Mouse (Mus musculus) cerebellum, adult 18-20 months (tissue): ENCODE data around the gene Rho.

Experiments
- DNase-seq, 2 experiments: peaks; one replicate each; pipeline ENCODE4 v3.0.0; 2021

The Rho gene

DNA sequence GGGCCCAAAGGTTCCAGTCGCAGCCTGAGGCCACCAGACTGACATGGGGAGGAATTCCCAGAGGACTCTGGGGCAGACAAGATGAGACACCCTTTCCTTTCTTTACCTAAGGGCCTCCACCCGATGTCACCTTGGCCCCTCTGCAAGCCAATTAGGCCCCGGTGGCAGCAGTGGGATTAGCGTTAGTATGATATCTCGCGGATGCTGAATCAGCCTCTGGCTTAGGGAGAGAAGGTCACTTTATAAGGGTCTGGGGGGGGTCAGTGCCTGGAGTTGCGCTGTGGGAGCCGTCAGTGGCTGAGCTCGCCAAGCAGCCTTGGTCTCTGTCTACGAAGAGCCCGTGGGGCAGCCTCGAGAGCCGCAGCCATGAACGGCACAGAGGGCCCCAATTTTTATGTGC, at the start of gene Rho:
Gene Rho (plus strand): TSS at position 110 of the 400 bp plus-strand sequence.
- DNase-seq = no peak

DNA sequence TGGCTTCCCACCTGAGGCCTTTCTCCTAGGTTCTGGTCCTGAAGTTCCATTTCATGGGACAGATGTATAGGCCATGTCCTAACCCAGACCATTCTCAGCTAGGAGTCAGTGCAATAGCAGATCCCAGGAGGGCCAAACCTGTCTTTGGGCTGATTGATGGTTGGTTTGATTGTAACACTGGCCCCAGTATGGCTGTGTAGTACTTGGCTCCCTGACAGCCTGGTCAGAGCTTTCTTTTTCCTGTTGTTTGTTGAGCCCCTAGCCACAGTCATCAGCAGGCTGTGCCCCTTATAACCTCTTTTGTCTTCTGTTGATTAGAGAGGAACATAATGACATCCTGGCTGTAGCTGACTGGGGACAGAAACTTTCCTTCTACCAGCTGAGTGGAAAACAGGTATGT, 47.5 kb upstream of the Rho start:
- DNase-seq = no peak

DNA sequence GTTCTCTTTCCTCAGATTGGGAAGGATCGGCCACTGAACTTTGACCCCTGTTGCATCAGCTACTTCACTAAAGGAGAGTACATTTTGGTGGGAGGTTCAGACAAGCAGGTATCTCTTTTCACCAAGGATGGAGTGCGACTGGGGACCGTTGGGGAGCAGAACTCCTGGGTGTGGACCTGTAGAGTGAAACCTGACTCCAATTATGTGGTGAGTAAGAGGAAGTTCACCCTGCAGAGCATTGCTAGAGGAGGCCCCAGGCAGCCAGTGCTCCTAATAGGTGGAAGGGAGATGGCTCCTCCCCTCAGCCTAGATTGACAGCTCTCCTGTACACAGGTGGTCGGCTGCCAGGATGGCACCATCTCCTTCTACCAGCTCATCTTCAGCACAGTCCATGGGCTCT, 44.7 kb upstream of the Rho start:
- DNase-seq = no peak

DNA sequence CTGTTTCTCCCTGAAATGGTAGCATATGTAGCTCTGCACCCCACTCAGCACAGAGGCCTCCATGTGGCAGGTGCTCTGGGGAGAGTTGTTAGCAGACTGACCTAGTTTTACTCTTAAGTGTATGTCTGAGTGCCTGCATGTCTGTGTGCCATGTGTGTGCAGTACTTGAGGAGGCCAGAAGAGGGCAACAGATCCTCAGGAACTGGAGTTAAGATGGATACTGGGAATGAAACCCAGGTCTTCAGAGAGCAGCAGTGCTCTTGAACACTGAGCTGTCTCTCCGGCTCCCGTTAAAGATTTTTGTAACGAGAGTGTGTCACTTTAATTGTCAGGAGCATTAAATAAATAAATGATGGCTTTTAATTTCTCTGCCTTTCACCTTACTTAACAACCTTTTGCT, 43.3 kb upstream of the Rho start:
- no peak for DNase-seq

DNA sequence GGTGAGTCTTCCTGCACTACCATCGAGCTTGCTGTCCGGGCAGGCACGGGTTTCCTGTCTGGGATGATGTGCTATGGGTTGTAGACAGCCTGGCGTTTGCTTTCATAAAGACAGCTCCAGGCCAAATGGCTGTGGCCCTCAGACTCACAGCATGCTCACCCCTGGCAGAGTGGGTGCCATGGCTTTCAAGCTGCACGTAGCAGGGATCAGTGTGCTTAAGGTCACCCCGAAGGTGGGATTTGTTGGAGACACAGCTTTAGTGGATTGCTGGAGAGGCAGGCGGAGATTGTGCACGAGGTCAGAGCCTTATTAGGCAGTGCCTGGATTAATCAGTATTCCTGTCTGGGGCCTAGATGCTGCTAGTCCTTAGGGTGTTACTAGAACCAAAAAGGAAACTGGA, 40.9 kb upstream of the Rho start:
- no peak for DNase-seq

DNA sequence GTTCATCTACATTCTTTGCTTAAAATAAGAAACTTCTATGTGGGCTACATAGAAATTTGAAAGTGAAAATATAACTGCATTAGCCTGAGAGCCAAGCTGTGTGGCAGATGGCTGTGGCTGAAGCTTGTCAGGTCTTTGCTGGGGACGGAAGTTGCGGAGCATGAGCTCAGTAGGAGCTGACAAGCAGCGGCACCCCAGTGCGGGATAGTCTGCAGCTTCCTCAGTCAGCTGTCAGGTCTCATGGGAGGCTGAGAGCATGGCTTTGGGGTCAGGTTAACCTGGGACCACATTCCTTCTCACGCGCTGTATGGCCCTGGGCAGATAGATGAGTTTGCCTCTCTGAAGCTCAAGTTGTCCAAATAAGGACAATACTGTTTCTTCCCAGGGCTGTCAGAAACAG, 40.5 kb upstream of the Rho start:
- peak in 1 of 2 experiments; percentile 39 for DNase-seq

DNA sequence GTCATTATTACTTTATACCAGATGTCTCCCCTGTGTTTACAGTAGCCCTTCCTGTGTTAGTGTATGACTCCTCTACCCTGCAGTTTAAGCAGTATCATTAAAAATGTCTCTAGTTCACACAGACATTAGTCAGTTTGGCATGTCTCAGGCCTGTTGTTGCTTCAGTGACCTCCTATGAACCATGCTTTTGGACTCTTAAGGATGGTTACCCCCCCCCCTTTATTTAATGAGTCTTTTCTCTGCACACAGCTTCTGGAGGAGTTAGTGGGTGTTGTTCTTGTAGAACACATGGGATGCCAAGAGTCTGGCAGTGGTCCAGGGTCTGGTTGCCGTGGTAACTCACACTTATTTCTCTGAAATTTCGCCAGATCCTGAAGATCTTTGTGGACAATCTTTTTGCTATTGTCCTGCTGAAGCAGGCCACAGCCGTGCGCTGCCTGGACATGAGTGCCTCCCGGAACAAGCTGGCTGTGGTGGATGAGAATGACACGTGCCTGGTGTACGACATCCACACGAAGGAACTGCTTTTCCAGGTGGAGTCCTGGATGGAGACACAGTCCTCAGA, 40.0 kb upstream of the Rho start:
- peak; percentile 50 to 61 for DNase-seq

DNA sequence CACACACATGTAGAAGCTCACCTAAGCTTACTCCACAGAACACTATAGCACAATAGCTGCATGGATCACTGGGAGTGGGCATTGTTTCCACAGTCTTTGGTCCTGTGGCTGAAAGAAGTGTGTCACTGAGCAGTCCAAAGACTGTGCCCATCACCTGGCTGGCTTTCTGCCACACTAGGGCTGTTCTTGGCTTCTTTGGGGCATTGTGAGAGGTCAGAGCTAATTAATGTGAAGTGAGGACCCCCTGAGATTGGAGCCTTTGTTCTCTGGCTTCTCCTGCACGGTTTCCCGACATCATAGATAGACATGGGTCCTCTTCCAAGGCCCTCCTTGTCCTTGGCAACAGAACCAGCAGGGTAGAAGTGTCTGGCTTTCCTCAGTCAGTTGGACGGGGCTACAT, 39.2 kb upstream of the Rho start:
- no peak for DNase-seq

DNA sequence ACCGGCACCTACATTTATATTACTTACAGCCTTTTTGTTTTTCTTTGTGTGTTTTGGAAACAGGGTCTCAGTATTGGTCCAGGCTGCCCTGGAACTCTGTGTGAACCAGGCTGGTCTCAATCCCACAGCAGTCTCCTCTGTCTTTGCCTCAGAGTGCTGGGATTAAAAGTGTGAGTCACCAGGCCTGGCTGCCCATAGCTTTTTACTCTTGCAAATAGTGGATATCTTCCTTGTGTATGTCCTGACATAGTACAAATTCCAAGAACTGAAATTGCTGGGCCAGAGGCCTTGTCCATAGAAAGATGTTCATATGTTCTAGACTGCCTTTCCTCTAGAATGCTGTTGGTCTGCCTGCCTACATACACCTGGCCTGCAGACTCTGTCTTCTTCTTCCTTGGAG, 35.2 kb upstream of the Rho start:
- DNase-seq = no peak

DNA sequence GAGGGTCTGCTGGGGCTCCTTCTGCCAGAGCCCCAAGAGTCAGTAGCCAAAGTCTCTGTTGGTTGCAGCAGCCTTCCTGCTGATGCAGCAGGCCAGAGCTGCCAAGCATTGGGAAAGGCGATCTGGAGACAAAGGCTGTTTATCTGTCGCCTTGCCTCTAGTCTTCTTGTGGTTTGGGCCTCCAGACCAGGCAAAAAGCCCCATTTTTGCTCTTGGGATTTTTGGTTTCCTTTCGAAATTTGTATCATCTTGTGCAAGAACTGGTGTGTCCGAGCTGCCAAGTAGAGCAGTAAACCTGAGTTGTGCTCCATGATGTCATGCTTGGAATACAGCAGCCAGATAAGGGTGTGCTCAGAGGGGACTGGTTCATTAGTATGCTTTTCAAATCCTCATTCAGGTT, 34.4 kb upstream of the Rho start:
- DNase-seq = no peak

DNA sequence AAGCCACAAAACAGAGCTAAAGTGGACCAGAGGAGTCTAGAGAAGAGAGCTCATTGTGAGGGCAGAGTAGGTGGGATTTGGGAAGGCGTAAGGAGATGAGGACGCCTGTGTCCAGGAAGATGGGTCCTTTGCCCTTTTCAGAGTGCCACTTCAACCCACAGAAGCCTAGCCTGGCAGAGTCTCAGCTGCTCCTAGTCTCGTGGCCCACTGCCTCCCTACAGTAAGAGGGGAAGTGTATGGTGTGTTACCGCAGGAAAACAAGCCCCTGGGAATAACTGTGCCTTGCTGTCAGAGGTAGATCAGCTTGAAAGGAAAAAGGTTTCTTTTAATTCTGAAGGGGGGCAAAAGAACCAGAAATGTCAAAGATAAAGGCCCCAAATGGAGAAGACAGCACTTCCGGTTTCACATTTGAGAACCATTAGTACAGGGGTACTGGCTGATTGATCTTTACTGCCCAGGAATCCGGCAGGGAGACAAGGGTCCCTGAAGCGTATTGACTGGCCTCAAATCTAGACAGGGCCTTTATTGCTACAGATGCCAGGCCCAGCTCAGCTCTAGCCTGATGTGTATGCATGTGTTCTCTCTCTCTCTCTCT, 33.5 kb upstream of the Rho start:
- DNase-seq = no peak

DNA sequence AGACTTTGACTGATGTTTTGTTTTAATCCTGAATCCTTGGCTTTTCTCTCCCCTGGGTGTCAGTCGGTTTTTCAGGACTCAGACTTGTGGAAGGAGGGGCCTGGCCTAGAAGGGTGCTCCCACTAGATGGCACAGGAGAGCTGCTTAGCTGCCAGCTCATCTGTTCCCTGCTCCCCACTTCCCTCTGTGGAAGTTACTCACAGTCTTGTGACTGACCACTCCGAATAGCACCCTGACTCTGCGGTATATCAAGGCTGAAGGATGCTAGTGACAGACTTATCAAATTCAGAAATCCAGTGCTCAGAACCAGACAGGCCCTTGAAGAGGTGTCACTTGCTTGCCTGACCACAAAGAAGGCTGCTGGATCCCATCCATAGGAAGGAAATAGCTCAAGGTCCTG, 30.5 kb upstream of the Rho start:
- DNase-seq = peak; percentile 87 to 89

DNA sequence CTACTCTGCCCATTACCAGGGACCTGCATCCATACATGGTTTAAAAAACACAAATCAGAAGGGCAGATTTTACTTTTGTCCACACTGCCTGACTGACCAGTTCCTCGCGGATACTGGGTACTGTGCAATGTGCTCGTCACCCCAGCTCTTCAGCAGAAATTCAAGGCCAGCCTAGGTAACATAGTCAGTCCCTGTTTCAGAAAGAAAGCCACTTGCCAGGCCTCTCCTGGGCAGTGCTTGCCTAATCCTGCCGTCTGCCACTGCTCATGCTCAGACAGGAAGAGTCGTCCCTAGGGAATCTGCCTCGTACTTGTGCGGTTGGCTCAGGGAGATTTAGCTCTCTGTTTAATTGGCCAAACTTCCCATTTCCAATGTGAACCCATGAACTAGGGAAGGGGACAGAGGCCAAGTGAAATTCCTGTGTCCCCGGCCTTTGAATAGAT, 30.0 kb upstream of the Rho start:
- peak; percentile 39 to 48 for DNase-seq

DNA sequence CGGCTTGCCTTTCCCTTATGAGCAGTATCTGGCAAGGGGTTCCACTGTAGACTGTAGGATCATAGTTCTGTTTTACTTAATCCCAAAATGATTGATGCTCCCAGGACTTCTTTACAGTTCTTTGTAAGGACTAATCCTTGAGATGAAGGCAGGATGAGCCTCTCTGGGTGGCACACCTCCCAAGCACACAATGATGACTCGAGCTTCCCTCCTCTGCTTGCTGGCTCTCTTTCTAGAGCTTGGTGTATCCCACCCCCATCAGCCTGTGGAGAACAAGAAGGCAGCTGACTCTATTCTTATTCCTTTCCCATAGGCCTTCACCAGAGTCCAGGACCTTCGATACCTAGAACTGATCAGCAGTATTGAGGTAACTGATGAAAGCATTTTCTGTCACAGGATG, 29.0 kb upstream of the Rho start:
- DNase-seq = no peak

DNA sequence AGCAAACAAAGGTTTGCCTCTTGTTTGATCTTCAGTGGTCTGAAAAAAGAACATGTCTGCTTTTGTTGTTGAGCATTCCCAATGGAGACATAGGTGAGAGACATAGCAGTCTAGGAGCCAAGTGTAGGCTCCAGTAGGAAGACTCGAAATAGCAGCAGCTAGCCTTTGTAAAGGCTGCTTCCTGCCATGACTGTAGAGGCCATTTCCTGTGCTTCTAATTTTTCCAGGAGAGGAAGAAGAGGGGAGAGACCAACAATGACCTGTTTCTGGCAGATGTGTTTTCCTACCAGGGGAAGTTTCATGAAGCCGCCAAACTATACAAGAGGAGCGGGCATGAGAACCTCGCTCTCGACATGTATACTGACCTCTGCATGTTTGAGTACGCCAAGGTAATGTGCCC, 26.0 kb upstream of the Rho start:
- DNase-seq = no peak

DNA sequence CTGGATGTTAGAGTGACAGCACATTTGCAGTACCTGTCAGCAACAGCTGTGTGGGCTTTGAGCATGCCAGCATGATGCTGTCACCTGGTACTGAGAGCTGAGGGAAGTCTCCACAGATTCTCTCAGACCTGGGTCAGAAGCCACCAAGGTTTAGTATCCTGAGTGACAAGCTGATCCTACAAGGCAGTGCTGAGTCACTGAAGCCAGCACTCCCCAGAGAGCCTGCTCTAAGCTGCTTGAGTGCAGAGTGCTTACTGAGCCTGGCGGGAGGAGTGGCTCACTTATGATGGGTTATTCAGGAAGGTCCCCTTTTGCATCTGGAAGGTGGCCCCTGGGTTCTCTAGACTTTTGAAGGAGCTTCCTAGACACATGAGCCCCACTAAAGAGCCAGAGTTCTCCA, 25.1 kb upstream of the Rho start:
- DNase-seq = no peak

DNA sequence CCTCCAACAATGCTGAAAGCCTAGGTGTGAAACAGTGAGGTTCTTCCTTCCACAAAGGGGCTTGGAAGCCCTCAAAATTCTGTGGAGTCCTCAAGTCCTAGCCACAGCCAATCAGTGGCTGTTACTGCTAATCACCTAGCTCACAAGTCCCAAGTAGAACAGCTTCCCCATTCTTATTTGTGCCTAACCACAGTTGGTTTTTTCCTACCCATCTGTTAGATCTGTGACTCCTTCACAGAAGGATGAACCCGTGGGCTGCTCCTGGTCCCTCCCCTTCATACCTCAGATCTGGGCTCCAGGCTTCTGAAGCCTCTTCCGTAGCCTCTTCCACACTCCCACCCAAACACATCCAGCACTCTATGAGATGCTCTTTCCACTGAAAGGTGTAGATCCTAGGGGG, 24.7 kb upstream of the Rho start:
- no peak for DNase-seq

DNA sequence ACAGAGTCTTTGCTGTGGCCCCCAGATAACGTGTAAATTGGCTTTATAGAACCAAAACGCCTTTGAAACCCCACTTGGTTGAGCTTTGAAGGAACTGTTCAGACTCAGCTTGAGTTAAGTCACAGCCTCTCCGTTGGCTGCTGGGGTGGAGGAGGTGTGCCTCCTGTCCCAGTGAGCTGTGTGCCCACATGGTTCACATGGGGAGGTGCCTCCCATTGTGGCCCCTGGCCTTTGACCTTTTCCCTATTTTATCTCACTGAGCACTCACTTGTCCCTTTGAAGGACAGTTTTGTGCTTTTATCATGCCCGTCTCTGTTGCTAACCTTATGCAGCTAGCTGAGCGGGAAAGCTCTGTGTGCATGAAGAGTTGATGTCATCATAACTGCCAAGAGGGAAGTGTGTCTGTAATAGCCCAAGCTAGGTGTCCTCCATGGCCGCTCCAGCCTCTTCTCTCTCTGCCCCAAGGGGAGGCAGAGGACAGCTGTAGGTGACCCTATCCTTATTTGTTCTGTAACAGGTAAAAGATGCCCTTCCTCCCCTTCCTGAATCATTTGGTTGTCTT, 23.0 kb upstream of the Rho start:
- no peak for DNase-seq

DNA sequence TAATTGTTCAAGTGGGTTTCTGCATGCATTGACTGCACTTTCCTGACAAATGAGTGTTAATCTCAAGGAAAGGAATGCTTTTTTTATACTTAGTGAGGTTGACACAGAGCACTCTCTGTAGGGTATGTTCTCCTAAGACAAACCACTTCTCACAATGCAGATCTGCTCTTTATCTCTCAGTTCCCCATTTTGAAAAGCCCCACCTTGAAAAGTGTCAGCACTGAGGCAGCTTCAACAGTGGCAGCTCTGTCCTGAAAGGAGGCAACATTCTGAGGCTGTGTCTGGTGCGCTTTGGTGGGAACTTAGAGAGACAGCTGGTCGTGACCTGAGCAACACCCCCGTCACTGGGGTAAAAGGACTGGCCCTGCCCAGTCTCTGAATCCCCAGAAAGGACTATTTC, 22.5 kb upstream of the Rho start:
- no peak for DNase-seq

DNA sequence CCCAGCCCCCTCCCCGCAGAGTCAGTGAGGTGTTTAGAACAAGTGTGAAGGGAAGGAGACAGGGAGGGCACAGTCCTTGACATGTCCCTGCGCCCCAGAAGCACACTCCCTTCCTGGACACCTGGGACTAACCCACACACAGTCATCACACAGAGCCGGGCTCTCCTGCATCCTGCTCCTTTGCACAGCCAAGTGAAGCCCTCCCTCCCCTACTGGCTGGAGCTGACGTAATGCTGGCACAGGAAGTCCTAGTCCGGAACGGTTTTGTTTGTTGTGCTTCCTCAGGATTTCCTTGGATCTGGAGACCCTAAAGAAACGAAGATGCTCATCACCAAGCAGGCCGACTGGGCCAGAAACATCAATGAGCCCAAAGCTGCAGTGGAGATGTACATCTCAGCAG, 21.6 kb upstream of the Rho start:
- peak; percentile 35 to 46 for DNase-seq

DNA sequence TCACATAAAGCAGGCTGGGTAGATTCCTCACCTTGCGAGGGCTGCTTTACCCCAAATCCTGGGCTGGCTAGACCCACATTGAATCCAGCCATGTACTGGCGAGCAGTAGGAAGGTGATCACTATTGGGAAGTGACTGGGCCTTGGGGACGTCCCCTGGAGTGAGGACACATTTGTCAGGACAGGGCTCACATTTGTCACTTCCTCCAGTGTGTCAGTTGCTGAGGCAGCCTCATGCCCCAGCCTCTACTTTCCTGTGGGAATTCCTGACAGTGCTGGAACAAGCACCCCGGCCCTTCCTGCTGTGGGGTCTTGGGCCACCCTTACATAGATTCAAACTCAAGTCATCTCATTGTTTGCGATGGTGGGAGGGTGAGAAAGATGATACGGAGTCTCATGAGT, 19.8 kb upstream of the Rho start:
- no peak for DNase-seq

DNA sequence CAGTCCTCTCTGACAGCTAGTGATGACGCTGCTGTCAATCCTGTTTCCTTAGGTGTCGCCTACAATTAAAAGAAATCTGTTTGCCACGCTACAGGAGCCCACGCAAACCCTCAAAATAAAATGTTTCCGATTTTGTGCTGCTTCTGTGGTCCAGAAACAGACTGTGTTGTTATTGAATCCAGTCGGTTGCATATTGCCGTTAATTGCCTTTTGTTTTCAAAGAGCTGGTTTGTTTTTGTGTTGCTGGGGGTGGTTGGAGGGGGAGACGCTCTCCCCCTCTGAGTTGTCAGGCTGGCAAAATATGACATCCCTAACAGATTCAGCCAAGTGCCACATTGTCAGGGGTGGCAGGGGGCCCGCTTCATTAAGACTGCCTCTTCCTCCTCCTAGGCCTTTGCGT, 18.1 kb upstream of the Rho start:
- no peak for DNase-seq

DNA sequence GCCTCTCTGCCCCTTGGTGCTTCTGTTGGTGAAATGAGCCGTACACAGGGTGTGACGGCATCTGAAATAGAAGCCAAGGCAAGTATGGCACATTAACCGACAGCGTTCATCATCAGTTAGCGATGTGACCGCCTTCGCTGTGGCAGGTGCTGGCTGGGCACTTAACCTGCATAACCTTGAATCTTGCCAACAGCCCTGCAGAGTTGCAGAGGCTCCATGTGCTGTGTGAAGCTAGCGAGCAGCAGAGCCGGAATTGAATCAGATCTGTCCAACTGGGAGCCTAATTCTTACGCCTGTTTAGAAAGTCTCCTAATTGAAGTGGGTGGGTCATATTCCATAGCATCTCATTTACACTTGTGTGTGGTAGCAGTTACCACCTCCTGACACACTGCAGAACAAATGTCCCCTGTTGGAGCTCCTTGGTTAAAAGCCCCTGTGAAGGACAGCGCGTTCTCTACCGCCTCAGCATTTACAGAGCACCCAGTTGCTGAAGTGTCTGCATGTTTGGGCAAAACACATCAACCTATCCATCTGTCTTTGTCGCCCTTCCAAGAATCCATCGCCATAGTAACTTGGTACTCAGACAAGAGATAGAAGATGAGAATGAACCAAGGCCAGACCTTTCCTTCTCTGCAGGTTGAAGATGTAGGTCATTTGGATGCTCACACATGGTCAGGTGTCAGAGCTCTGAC, 16.9 kb upstream of the Rho start:
- DNase-seq = peak; percentile 60 to 66
